31 mouse cellular contexts compared by ENCODE assay signal in the genomic region with DNA sequence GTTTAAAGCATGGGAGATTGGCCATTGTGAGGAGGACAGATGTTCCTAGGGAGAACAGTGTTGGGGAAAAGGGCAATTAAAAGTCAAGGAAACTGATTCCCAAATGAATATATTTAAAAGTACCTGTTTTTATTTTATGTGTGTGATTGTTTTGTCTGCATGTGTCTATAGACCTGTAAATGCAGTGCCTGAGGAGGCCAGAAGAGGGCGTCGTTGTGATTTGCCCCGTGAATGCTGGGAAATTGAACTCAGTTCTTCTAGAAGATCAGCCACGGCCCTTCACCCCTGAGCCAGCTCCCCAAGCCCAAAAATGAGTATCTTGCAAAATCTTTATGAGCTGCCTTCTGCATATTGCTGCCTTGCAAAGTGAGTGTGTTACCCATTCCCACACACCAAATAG. TPM values are rescaled to one million over a fixed set of nuclear protein-coding genes. Genes with fewer than 3 reads are reported as not detected.
DNase-seq lines count a peak whose midpoint lies in the region; ATAC-seq and TF ChIP-seq lines count a peak whose summit lies in the region.
"Had no signal": no experiment of that assay in that cellular context is flagged by ENCODE, and none has a peak within 500 bp of the region (broad histone marks: within the 10 kb centered on the region; RNA-seq: fewer than 3 reads in every experiment).

No protein-coding gene starts in this region.

- no peak overlapping the region for H3K9ac ChIP-seq in intestine, postnatal 0 days (ENCODE audit: low read depth, low read length)
- H3K9ac ChIP-seq in intestine, embryonic 15.5 days: no peak overlapping the region
- H3K9ac ChIP-seq: embryonic facial prominence, embryonic 12.5 days; forebrain, embryonic 15.5 days; limb, embryonic 12.5 days; liver, embryonic 15.5 days; lung, embryonic 15.5 days; midbrain, embryonic 12.5 days had no signal

- TF ChIP-seq CTCF in cerebellum, adult 2 months (IDR thresholded peaks at IDR 0.05; ENCODE audit: borderline replicate concordance, insufficient read depth, low read depth, low read length): peak; percentile 30; the same call in 1 of the 2 replicates
- 0 out of 2 replicates have a peak, but pooled peaks have one; percentile 7 for TF ChIP-seq CTCF in intestine, postnatal 0 days (IDR thresholded peaks at IDR 0.05; ENCODE audit: low read depth)
- TF ChIP-seq CTCF in testis, adult 2 months (IDR thresholded peaks at IDR 0.05; ENCODE audit: control insufficient read depth, insufficient read depth, insufficient replicate concordance, low read depth, low read length): peak; percentile 39; the same call in 1 of the 2 replicates

- H3K27ac ChIP-seq in cerebellum, adult 2 months (ENCODE audit: insufficient read depth, low read length): no peak overlapping the region
- H3K27ac ChIP-seq in intestine, postnatal 0 days (ENCODE audit: low read depth, low read length): no peak overlapping the region
- H3K27ac ChIP-seq in intestine, embryonic 15.5 days: no peak overlapping the region
- no peak overlapping the region for H3K27ac ChIP-seq in testis, adult 2 months (ENCODE audit: control insufficient read depth, insufficient read depth, low read depth, low read length)
- H3K27ac ChIP-seq: embryonic facial prominence, embryonic 12.5 days; forebrain, embryonic 10.5 days; hindbrain, embryonic 10.5 days; limb, embryonic 12.5 days; liver, embryonic 15.5 days; lung, embryonic 15.5 days; midbrain, embryonic 12.5 days had no signal

- H3K27me3 ChIP-seq in cerebellum, adult 2 months (ENCODE audit: control insufficient read depth, insufficient read depth, low read length): no peaks in the 10 kb centered on the region
- no peaks in the 10 kb centered on the region for H3K27me3 ChIP-seq in intestine, postnatal 0 days (replicated peaks; ENCODE audit: control insufficient read depth, insufficient read depth, low read length)
- no peaks in the 10 kb centered on the region for H3K27me3 ChIP-seq in intestine, embryonic 15.5 days (replicated peaks)
- H3K27me3 ChIP-seq in testis, adult 2 months (ENCODE audit: control insufficient read depth, insufficient read depth, low read length): no peaks in the 10 kb centered on the region
- H3K27me3 ChIP-seq: CH12.LX; embryonic facial prominence, embryonic 12.5 days; forebrain, embryonic 15.5 days; limb, embryonic 12.5 days; liver, embryonic 15.5 days; lung, embryonic 15.5 days; megakaryocyte, embryonic 14.5 days; midbrain, embryonic 12.5 days had no signal

- TF ChIP-seq POLR2A in cerebellum, adult 2 months (IDR thresholded peaks at IDR 0.05; ENCODE audit: borderline replicate concordance, insufficient read depth, low read length): no peak
- no peak for TF ChIP-seq POLR2A in testis, adult 2 months (IDR thresholded peaks at IDR 0.05; ENCODE audit: control insufficient read depth, low read depth, low read length)

- H3K9me3 ChIP-seq in intestine, postnatal 0 days (ENCODE audit: control insufficient read depth): no peaks in the 10 kb centered on the region
- no peaks in the 10 kb centered on the region for H3K9me3 ChIP-seq in intestine, embryonic 15.5 days
- H3K9me3 ChIP-seq: forebrain, embryonic 15.5 days; liver, embryonic 15.5 days; lung, embryonic 15.5 days had no signal

- 77% methylated on average over 4 of the region's 4 CpGs for WGBS in cerebellum, adult 2 months
- WGBS in intestine, postnatal 0 days: 79% methylated on average over 4 of the region's 4 CpGs
- WGBS in intestine, embryonic 15.5 days: 81% methylated on average over 4 of the region's 4 CpGs

- H3K4me1 ChIP-seq in cerebellum, adult 2 months (ENCODE audit: control insufficient read depth, insufficient read depth, low read length): peaks cover 3% of the 10 kb centered on the region; the same call in 1 of the 2 replicates
- H3K4me1 ChIP-seq in intestine, postnatal 0 days (replicated peaks; ENCODE audit: control insufficient read depth, insufficient read depth, low read length): no peaks in the 10 kb centered on the region
- H3K4me1 ChIP-seq in intestine, embryonic 15.5 days (replicated peaks): no peaks in the 10 kb centered on the region
- H3K4me1 ChIP-seq in testis, adult 2 months (ENCODE audit: control insufficient read depth, insufficient read depth, low read length): no peaks in the 10 kb centered on the region; the same call in 1 of the 2 replicates
- H3K4me1 ChIP-seq: embryonic facial prominence, embryonic 12.5 days; limb, embryonic 12.5 days; lung, embryonic 15.5 days; midbrain, embryonic 12.5 days had no signal

- ATAC-seq in cerebellum, adult (ENCODE audit: insufficient number of reproducible peaks, low FRiP score, low TSS enrichment): no peak
- no peak for ATAC-seq in intestine, postnatal 0 days
- no peak for ATAC-seq in intestine, embryonic 15.5 days
- ATAC-seq in megakaryocyte progenitor cell, adult 5-6 weeks (replicated peaks; ENCODE audit: poor library complexity): no peak
- ATAC-seq: activated CD4-positive, CD25-positive, alpha-beta regulatory T cell, adult 4 months; forebrain, embryonic 15.5 days had no signal

- H3K4me3 ChIP-seq in cerebellum, adult 2 months (replicated peaks; ENCODE audit: insufficient read depth, low read depth, low read length): no peak overlapping the region
- H3K4me3 ChIP-seq in intestine, postnatal 0 days (ENCODE audit: low read depth, low read length): no peak overlapping the region
- no peak overlapping the region for H3K4me3 ChIP-seq in intestine, embryonic 15.5 days (replicated peaks)
- no peak overlapping the region for H3K4me3 ChIP-seq in testis, adult 2 months (ENCODE audit: control insufficient read depth, low read depth, low read length)
- H3K4me3 ChIP-seq: embryonic facial prominence, embryonic 12.5 days; forebrain, embryonic 10.5 days; forebrain, embryonic 15.5 days; hindbrain, embryonic 10.5 days; limb, embryonic 12.5 days; liver, embryonic 15.5 days; lung, embryonic 15.5 days; megakaryocyte, embryonic 14.5 days; midbrain, embryonic 12.5 days had no signal

- H3K4me2 ChIP-seq in intestine, postnatal 0 days (replicated peaks; ENCODE audit: low read depth): no peak overlapping the region
- no peak overlapping the region for H3K4me2 ChIP-seq in intestine, embryonic 15.5 days (replicated peaks)
- H3K4me2 ChIP-seq: embryonic facial prominence, embryonic 12.5 days; forebrain, embryonic 15.5 days; limb, embryonic 12.5 days; liver, embryonic 15.5 days; lung, embryonic 15.5 days; midbrain, embryonic 12.5 days had no signal

- no peak for DNase-seq in cerebellum, adult 2 months
- no peak for DNase-seq in testis, postnatal 14 days (ENCODE audit: low spot score)
- DNase-seq in thymus, postnatal 36 days: no peak
- DNase-seq: adrenal gland, adult 2 months; adrenal gland, postnatal 36 days; cerebellum, adult 9-10 months; cerebellum, postnatal 36 days; heart, postnatal 14 days; kidney, adult 18-20 months; kidney, postnatal 4 days; lung, postnatal 36 days; retina, postnatal 1 day; right cerebral cortex, postnatal 14 days; thymus, adult 18-20 months; thymus, postnatal 25 days had no signal

- H3K36me3 ChIP-seq in intestine, postnatal 0 days (ENCODE audit: control insufficient read depth, insufficient read depth): no peaks in the 10 kb centered on the region
- H3K36me3 ChIP-seq in intestine, embryonic 15.5 days: no peaks in the 10 kb centered on the region
- H3K36me3 ChIP-seq in testis, adult 2 months (ENCODE audit: control insufficient read depth, insufficient read depth, low read length): no peaks in the 10 kb centered on the region
- H3K36me3 ChIP-seq: embryonic facial prominence, embryonic 12.5 days; forebrain, embryonic 10.5 days; forebrain, embryonic 15.5 days; hindbrain, embryonic 10.5 days; limb, embryonic 12.5 days; liver, embryonic 15.5 days; lung, embryonic 15.5 days; midbrain, embryonic 12.5 days had no signal

RNA-seq across cellular contexts. Expression of a gene that starts 33.2 kb away (rescaled TPM):
- polyA plus RNA-seq in cerebellum, adult 2 months (2012; rRNA removed): 33.3 TPM in 2 replicates
- polyA plus RNA-seq in intestine, postnatal 0 days (2015; fragmentation: Nextera tagmentation; extraction: Ambion mirVana): 14.0 and 15.8 TPM in 2 replicates
- polyA plus RNA-seq in intestine, embryonic 15.5 days (2015; fragmentation: Nextera tagmentation; extraction: Ambion mirVana): 21.9 and 26.0 TPM in 2 replicates
- 1.1 and 1.8 TPM in 2 replicates for polyA plus RNA-seq in testis, adult 2 months (2012; rRNA removed)
- total RNA-seq in megakaryocyte progenitor cell, adult 5-6 weeks (2015): 0.62 and 2.8 TPM in 2 replicates
- total RNA-seq in megakaryocyte progenitor cell, adult 5-6 weeks (2017): 0.51 and 3.7 TPM in 2 replicates
